Mouse (Mus musculus): ENCODE data around the gene Bcas3.

Gene Bcas3

GRCm38 (mm10) chr11:85352539-85353380 is at the start of gene Bcas3:
Gene Bcas3, plus strand, starts transcription at chr11:85353167.
- peak; percentile 98 for DNase-seq (ENCODE audit: low read depth)

GRCm38 (mm10) chr11:85306577-85307260 is 46.2 kb upstream of the Bcas3 start:
- DNase-seq (ENCODE audit: low read depth): no peak

GRCm38 (mm10) chr11:85308799-85309198 is 44.2 kb upstream of the Bcas3 start:
- DNase-seq (ENCODE audit: low read depth): no peak

GRCm38 (mm10) chr11:85310407-85310712 is 42.6 kb upstream of the Bcas3 start:
- peak; percentile 52 for DNase-seq (ENCODE audit: low read depth)

GRCm38 (mm10) chr11:85310713-85311574 is 42.0 kb upstream of the Bcas3 start, which contains the start of gene Ppm1d:
Gene Ppm1d, plus strand, starts transcription at chr11:85311244.
- DNase-seq (ENCODE audit: low read depth): peak; percentile 100

GRCm38 (mm10) chr11:85311645-85312490 is 41.1 kb upstream of the Bcas3 start:
- peak; percentile 70 for DNase-seq (ENCODE audit: low read depth)

GRCm38 (mm10) chr11:85312818-85313217 is 40.1 kb upstream of the Bcas3 start:
- peak; percentile 60 for DNase-seq (ENCODE audit: low read depth)

GRCm38 (mm10) chr11:85313361-85313760 is 39.6 kb upstream of the Bcas3 start:
- DNase-seq (ENCODE audit: low read depth): no peak

GRCm38 (mm10) chr11:85323567-85324330 is 29.2 kb upstream of the Bcas3 start:
- no peak for DNase-seq (ENCODE audit: low read depth)

GRCm38 (mm10) chr11:85328717-85329116 is 24.2 kb upstream of the Bcas3 start:
- DNase-seq (ENCODE audit: low read depth): no peak

- DNase-seq (ENCODE audit: low read depth): no peak
Measured at GRCm38 (mm10) chr11:85329167-85329894, 23.6 kb upstream of the Bcas3 start.

GRCm38 (mm10) chr11:85334778-85335177 is 18.2 kb upstream of the Bcas3 start:
- no peak for DNase-seq (ENCODE audit: low read depth)

GRCm38 (mm10) chr11:85339173-85339831 is 13.7 kb upstream of the Bcas3 start:
- peak; percentile 88 for DNase-seq (ENCODE audit: low read depth)

GRCm38 (mm10) chr11:85340070-85340616 is 12.8 kb upstream of the Bcas3 start:
- DNase-seq (ENCODE audit: low read depth): no peak

- peak; percentile 40 for DNase-seq (ENCODE audit: low read depth)
Measured at GRCm38 (mm10) chr11:85353819-85354218, 852 bp downstream of the Bcas3 start.

- no peak for DNase-seq (ENCODE audit: low read depth)
Measured at GRCm38 (mm10) chr11:85359641-85360040, 6.7 kb downstream of the Bcas3 start.

- no peak for DNase-seq (ENCODE audit: low read depth)
Measured at GRCm38 (mm10) chr11:85361621-85362020, 8.7 kb downstream of the Bcas3 start.

GRCm38 (mm10) chr11:85366168-85366567 is 13.2 kb downstream of the Bcas3 start:
- no peak for DNase-seq (ENCODE audit: low read depth)

GRCm38 (mm10) chr11:85367823-85368222 is 14.9 kb downstream of the Bcas3 start:
- DNase-seq (ENCODE audit: low read depth): no peak
